Mouse (Mus musculus): ENCODE data around the gene Cga.
"Not testable (repeated sequence)": the region's sequence is repeated elsewhere in the genome, so short reads cannot be mapped to it uniquely, and the experiment has no call there.

Gene Cga

GRCm38 (mm10) chr4:34922177-34922870 lies 28.7 kb downstream of the Cga start:
- Histone ChIP-seq H3K4me1 (replicated peaks; ENCODE audit: low read depth, low read length) (peaks cover 19% of the 10 kb centered on the region), H3K4me3 (replicated peaks; ENCODE audit: low read length) (no peak overlapping the region), H3K27me3 (ENCODE audit: insufficient read depth, low read length) (no peaks in the 10 kb centered on the region), H3K9me3 (ENCODE audit: low read length) (no peaks in the 10 kb centered on the region), H3K36me3 (ENCODE audit: insufficient read depth, low read length) (no peaks in the 10 kb centered on the region)
- TF ChIP-seq CTCF (conservative IDR thresholded peaks at IDR 0.05; ENCODE audit: low read length) (peak; percentile 61), NANOG (IDR thresholded peaks at IDR 0.05; ENCODE audit: borderline replicate concordance, low read length) (no peak)

DNA sequence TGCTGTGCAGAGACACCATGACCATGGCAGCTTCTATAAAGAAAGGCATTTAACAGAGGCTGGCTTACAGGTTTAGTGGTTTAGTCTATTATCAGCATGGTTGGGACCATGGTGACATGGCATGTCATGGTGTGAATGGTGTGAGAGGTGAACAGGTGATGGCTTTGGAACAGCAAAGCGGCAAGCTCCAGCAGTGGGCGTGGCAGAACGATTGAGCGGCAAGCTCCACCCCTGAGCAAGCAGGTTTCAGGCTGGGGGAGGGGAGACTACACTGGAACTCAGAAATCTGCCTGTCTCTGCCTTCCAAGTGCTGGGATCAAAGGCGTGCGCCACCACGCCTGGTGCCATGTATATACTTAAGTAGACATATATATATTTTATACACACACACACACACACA lies 34.8 kb downstream of the Cga start:
- not testable (repeated sequence) for H3K9me3 ChIP-seq (ENCODE audit: low read length); H3K4me1 ChIP-seq (replicated peaks; ENCODE audit: low read depth, low read length); H3K36me3 ChIP-seq (ENCODE audit: insufficient read depth, low read length); H3K4me3 ChIP-seq (replicated peaks; ENCODE audit: low read length); H3K27me3 ChIP-seq (ENCODE audit: insufficient read depth, low read length)

- no peak for TF ChIP-seq CTCF (conservative IDR thresholded peaks at IDR 0.05; ENCODE audit: low read length)
- no peak for TF ChIP-seq NANOG (IDR thresholded peaks at IDR 0.05; ENCODE audit: borderline replicate concordance, low read length)
- no peak for TF ChIP-seq POU5F1 (IDR thresholded peaks at IDR 0.05; ENCODE audit: borderline replicate concordance, low read length)
- H3K27me3 ChIP-seq (ENCODE audit: insufficient read depth, low read length), result peaks cover 9% of the 10 kb centered on the region
- no peak overlapping the region for H3K4me3 ChIP-seq (replicated peaks; ENCODE audit: low read length)
- no peaks in the 10 kb centered on the region for H3K4me1 ChIP-seq (replicated peaks; ENCODE audit: low read depth, low read length)
- no peaks in the 10 kb centered on the region for H3K36me3 ChIP-seq (ENCODE audit: insufficient read depth, low read length)
- no peaks in the 10 kb centered on the region for H3K9me3 ChIP-seq (ENCODE audit: low read length)
These were observed 47.5 kb downstream of the Cga start for GRCm38 (mm10) chr4:34941046-34941445.

- Histone ChIP-seq H3K27me3 (ENCODE audit: insufficient read depth, low read length) (no peaks in the 10 kb centered on the region), H3K4me1 (replicated peaks; ENCODE audit: low read depth, low read length) (peaks cover 7% of the 10 kb centered on the region), H3K9me3 (ENCODE audit: low read length) (no peaks in the 10 kb centered on the region), H3K36me3 (ENCODE audit: insufficient read depth, low read length) (no peaks in the 10 kb centered on the region), H3K4me3 (replicated peaks; ENCODE audit: low read length) (no peak overlapping the region)
- TF ChIP-seq NANOG (IDR thresholded peaks at IDR 0.05; ENCODE audit: borderline replicate concordance, low read length), result no peak
- TF ChIP-seq CTCF (conservative IDR thresholded peaks at IDR 0.05; ENCODE audit: low read length), result no peak
- no peak for TF ChIP-seq POU5F1 (IDR thresholded peaks at IDR 0.05; ENCODE audit: borderline replicate concordance, low read length)
These were observed 53.6 kb downstream of the Cga start for GRCm38 (mm10) chr4:34947181-34947580.

GRCm38 (mm10) chr4:34953716-34954115 lies 60.1 kb downstream of the Cga start:
- H3K27me3 ChIP-seq (ENCODE audit: insufficient read depth, low read length), result peaks cover 7% of the 10 kb centered on the region; the same call in 1 of the 2 replicates
- H3K4me3 ChIP-seq (replicated peaks; ENCODE audit: low read length), result no peak overlapping the region
- H3K4me1 ChIP-seq (replicated peaks; ENCODE audit: low read depth, low read length), result peaks cover 15% of the 10 kb centered on the region
- no peaks in the 10 kb centered on the region for H3K9me3 ChIP-seq (ENCODE audit: low read length)
- no peak for TF ChIP-seq NANOG (IDR thresholded peaks at IDR 0.05; ENCODE audit: borderline replicate concordance, low read length)
- TF ChIP-seq CTCF (conservative IDR thresholded peaks at IDR 0.05; ENCODE audit: low read length), result no peak
- no peak for TF ChIP-seq POU5F1 (IDR thresholded peaks at IDR 0.05; ENCODE audit: borderline replicate concordance, low read length)
- H3K36me3 ChIP-seq (ENCODE audit: insufficient read depth, low read length), result no peaks in the 10 kb centered on the region
